Mouse (Mus musculus): ENCODE measurements around the gene Jak1.

Jak1 gene

GRCm38 (mm10) chr4:101264741-101265513 is at the start of gene Jak1:
Jak1 (minus strand) TSS chr4:101265282.
- peak; percentile 98 for DNase-seq (ENCODE audit: low spot score)

- no peak for DNase-seq (ENCODE audit: low spot score)
Measured at GRCm38 (mm10) chr4:101312055-101312454, 47.0 kb upstream of the Jak1 start.

DNA sequence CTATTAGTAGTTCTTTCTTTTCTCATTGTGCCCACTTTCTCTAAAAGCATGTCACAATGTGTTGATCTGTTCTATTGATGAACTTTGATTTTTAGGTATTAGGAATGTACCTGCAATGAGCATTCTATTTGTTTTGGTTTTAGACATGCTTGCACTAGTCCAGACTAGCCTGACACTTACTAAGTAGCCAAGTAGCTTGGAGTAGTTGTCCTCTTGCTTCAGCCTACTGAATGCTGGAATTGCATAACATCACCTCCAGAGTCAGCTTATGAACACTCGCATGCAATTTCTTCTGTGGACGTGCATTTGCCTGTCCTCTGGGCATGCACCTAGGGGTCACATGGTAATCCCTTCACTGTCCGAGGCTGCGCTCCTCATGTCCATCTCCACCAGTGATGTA is 43.1 kb upstream of the Jak1 start:
- DNase-seq (ENCODE audit: low spot score) = no peak

GRCm38 (mm10) chr4:101307286-101307685 is 42.2 kb upstream of the Jak1 start:
- DNase-seq (ENCODE audit: low spot score) = no peak

DNA sequence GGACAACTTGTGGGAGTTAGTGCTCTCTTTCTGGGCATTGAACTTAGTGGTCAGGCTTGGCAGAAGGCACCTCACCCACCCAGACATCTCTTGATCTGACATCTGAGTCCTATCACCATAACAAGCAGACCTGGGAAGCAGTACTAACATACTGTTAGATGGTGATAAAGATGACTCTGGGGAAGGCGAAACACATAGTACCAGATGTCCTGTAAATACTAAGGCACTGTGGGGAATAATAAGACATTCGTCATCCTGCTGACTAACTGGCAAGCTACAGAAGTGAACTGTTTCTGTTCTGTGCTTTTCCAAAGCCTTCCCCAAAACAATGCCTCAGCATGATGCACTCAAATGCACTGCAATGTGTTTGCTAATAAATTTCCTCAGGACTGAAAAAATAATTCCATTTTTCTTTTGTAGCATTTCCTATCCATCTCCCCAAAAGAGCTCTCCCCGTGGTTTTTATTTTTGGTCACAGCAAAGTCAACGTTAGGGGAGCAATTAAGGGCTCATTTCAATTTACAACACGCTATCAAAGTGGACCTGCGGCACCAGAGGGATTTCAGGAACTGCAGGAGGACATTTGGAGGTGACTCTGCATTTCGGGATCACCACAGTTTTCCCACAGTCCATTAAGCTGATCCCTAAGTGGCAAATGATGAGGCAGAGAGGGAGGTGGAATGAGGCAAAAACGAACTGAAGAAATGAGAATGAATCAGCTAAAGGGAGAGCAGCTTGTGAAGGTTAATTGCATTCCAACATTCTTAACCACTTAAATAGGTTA is 41.2 kb upstream of the Jak1 start:
- no peak for DNase-seq (ENCODE audit: low spot score)

DNA sequence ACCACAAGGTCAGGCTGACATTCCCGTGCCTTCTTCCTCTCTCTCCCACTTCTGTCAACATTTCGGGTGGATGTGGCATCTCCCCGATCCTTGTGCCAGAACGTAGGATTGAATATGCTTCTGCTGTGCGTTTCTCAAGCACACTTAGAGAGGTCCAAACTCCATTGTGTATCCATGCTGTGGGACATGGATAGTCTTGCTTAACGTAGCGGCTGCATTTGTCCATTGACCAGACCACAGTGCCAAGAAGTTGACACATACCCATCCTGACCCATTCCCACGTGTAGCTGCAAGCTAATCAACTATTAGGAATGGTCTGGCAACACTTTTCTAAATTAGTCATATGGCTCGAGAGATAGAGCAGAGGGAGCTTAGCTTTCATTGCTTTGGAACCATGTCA is 40.0 kb upstream of the Jak1 start:
- DNase-seq (ENCODE audit: low spot score) = peak; percentile 30

GRCm38 (mm10) chr4:101304114-101304513 is 39.0 kb upstream of the Jak1 start:
- DNase-seq (ENCODE audit: low spot score) = no peak

DNA sequence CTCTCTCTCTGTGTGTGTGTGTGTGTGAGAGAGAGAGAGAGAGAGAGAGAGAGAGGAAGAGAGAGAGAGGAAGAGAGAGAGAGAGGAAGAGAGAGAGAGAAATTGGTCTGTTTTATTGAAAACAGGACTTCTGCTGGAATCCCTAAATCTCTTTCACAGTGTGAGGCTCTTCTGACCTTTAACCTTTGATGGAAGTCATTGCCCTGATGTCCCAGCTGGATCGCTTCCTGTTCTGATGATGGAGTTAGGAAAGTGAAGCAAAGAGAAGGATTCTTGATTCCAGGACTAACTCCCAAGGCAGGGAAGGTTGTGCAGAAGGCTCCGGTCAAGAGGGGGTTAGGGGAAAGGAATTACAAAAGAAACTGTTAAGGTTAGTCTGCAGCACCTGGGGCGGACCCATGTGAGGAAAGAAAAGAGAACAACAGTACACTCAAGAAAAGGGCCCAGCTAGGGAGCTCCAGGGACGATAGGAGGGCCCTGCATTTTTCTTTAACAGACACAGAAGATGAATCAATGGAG is 35.4 kb upstream of the Jak1 start:
- DNase-seq (ENCODE audit: low spot score) = no peak

- DNase-seq (ENCODE audit: low spot score) = no peak
Measured at GRCm38 (mm10) chr4:101298311-101298990, 33.4 kb upstream of the Jak1 start.

- DNase-seq (ENCODE audit: low spot score) = no peak
Measured at GRCm38 (mm10) chr4:101296836-101297235, 31.8 kb upstream of the Jak1 start.

DNA sequence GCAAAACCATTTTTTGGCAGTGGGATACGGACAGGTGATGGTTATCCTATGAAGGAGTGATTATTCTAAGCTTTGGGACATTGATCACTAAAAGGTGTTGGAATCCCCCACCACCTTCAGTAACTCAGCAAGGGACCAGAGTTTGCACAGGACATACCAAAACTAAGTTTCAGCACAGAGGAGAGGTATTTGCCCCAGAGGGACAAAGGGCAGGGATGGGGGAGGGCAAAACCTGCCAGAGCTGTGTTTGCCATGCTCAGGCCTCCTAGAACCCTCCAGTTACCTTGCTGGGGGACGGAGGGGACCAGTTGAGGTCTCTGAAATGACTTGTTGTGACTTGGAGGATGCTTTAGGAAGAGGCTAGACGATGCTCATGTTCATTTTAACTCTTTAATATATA is 30.7 kb upstream of the Jak1 start:
- DNase-seq (ENCODE audit: low spot score) = no peak

DNA sequence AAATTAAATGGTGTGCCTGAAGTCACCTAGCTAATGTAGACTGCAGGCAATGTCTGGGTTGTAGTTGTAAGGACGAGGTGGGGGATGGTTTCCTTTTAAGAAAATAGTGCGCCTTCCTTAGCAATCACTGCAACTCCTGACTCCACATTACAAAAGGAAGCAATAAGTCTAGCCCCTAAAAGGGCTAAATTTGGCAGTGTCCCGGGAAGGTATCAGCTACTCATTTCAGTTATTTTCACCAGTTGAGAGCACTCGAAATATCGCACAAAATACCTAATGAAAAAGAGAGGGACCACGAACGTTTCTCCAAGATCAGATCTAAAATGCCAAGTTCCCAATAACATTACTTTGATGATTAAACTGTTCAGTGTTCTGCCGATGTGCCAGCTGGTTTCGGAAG is 28.6 kb upstream of the Jak1 start:
- DNase-seq (ENCODE audit: low spot score) = no peak

GRCm38 (mm10) chr4:101292736-101293541 is 27.9 kb upstream of the Jak1 start:
- DNase-seq (ENCODE audit: low spot score) = peak; percentile 69

- peak; percentile 83 for DNase-seq (ENCODE audit: low spot score)
Measured at GRCm38 (mm10) chr4:101292028-101292735, 27.1 kb upstream of the Jak1 start.

- DNase-seq (ENCODE audit: low spot score) = no peak
Measured at GRCm38 (mm10) chr4:101288292-101288691, 23.2 kb upstream of the Jak1 start.

DNA sequence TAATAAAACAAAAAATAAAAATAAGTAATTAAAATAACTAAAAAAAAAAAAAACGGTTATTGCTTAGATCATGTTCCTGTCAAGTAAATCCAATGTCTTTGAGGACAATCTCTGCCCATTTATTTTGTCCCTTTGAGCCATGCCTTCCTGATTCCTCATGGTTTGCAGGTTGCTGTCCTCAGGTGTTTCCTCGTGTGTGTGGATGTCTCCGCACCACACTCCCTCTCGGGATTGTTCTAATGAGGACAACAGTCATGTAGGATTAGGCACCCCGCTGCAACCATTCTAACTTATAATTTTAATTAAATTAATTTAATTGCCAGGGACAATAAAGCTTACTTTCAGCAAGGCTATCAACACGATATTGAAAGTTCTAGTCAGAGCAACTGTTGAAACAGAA is 21.5 kb upstream of the Jak1 start:
- no peak for DNase-seq (ENCODE audit: low spot score)

DNA sequence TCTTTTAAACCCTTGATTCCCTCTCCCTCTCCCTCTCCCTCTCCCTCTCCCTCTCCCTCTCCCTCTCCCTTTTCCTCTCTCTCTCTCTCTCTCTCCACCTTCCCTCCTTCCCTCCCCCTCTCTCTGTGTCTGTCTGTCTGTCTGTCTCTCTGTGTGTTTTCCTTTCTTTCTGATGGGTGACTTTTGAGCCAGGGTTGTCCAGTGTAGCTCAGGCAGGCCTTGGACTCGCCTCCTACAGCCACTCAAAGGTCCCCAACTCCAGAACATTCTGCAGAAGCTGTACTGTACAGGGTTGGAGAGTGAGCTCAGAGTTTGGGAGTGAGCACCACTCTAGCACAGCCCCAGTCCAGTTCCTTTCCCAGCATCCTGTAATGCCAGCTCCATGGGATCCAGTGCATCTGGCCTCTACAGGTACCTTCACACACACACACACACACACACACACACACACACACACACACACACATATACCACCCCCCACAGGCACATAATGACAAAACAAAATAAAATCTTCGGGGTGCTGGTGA is 20.9 kb upstream of the Jak1 start:
- DNase-seq (ENCODE audit: low spot score) = no peak

DNA sequence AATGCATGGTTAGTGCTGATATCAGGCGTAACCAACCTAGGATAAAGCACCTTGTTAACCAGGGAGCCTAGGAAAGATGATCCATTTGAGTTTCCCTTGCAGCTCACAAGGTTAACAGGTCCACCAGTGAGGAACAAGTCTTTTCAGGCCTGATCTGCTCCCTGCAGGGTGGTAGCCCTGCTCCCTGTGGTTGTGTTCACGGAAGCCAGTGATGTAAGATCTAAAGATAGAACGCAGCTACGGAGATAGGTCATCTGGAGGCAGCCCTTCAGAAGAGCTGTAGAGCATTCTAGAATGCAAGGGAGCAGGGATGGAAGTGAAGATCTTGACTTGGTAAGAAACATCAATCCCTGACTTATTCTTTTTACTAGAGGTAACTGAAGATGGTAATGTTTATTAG is 18.9 kb upstream of the Jak1 start:
- DNase-seq (ENCODE audit: low spot score) = no peak

DNA sequence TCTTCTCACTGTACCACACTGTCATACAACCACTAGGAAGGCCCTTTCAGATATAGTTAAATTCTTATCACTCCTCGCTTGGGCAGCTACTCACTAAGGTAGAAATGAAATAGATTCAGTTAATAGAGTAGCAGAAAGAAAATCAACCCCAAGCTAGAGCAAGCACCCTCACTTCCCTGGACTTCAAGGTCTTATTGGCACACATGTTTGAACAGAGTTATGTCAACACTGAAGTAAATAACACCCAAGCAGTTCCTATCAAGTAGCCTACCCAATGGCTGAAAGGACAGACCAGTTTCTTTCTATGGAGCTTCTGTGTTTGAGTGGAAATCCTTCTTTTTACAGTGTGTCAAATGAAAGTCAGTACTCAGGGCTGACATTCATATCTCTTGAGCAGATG is 17.2 kb upstream of the Jak1 start:
- DNase-seq (ENCODE audit: low spot score) = no peak

DNA sequence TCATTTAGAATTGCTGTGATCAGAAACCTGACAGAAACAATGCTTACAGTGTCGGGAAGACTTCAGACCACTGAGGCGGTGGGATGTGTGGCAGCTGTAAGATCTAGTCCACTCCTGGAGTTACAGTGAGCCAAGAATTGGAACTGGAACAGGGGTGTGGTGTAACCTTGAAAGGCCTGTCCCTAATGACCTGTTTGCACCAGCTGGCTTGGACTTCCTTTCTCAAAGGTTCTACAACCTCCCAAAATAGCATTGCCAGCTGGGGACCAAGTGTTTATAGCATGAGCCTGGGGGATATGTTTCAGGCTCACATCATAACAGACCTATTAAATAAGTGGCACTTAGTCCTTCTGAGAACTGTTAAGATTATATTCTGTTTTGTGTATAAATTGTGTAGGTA is 15.0 kb upstream of the Jak1 start:
- no peak for DNase-seq (ENCODE audit: low spot score)
